Mouse (Mus musculus) T-helper 1 cell (primary cell): ENCODE measurements around the gene Nucks1.

Source experiments
- in situ Hi-C: fragments of 300-600 bp; cut with MboI, MseI; formaldehyde crosslinking; loops from one replicate; pipeline ENCODE4 v1.15.1; 2025; ENCODE audit warnings: high pct_unique_total_duplicates

Nucks1 gene

GRCm38 (mm10) chr1:131919052-131919451 is 8.7 kb downstream of the Nucks1 start:
- in situ Hi-C loops = no loop called here

GRCm38 (mm10) chr1:131922100-131922499 is 11.8 kb downstream of the Nucks1 start:
- in situ Hi-C loops = loop anchor here (10.0 kb wide), 1 partner anchor 1083 kb away; no protein-coding TSS in a partner anchor

- in situ Hi-C loops = no loop called here
These were observed 23.1 kb downstream of the Nucks1 start for GRCm38 (mm10) chr1:131933471-131933870.

GRCm38 (mm10) chr1:131937659-131938305 is 27.4 kb downstream of the Nucks1 start:
- in situ Hi-C loops = no loop called here

GRCm38 (mm10) chr1:131938811-131939210 is 28.5 kb downstream of the Nucks1 start:
- in situ Hi-C loops = no loop called here

GRCm38 (mm10) chr1:131940711-131941244 is 30.4 kb downstream of the Nucks1 start:
- in situ Hi-C loops = no loop called here

- in situ Hi-C loops = no loop called here
These were observed 31.2 kb downstream of the Nucks1 start for GRCm38 (mm10) chr1:131941501-131941900.

- in situ Hi-C loops = no loop called here
These were observed 32.6 kb downstream of the Nucks1 start for GRCm38 (mm10) chr1:131942621-131943590.

- in situ Hi-C loops = no loop called here
These were observed 35.5 kb downstream of the Nucks1 start for GRCm38 (mm10) chr1:131945674-131946440.

- in situ Hi-C loops = no loop called here
These were observed 36.3 kb downstream of the Nucks1 start for GRCm38 (mm10) chr1:131946462-131947215.

GRCm38 (mm10) chr1:131947997-131948525 is 37.7 kb downstream of the Nucks1 start:
- in situ Hi-C loops = no loop called here

GRCm38 (mm10) chr1:131954242-131954865 is 44.0 kb downstream of the Nucks1 start:
- in situ Hi-C loops = no loop called here

- in situ Hi-C loops = no loop called here
These were observed 44.9 kb downstream of the Nucks1 start for GRCm38 (mm10) chr1:131955131-131955757.

GRCm38 (mm10) chr1:131957416-131957815 is 47.1 kb downstream of the Nucks1 start:
- in situ Hi-C loops = no loop called here

- in situ Hi-C loops = no loop called here
These were observed 50.7 kb downstream of the Nucks1 start for GRCm38 (mm10) chr1:131961004-131961403.

- in situ Hi-C loops = no loop called here
These were observed 52.3 kb downstream of the Nucks1 start, which contains the start of gene Slc45a3 for GRCm38 (mm10) chr1:131962606-131963084. Gene Slc45a3 (plus strand): TSS chr1:131962967.

- in situ Hi-C loops = no loop called here
These were observed 53.0 kb downstream of the Nucks1 start for GRCm38 (mm10) chr1:131963085-131963951.

- in situ Hi-C loops = no loop called here
These were observed 53.8 kb downstream of the Nucks1 start for GRCm38 (mm10) chr1:131964100-131964499.
